8 mouse cellular contexts compared by ENCODE assay signal in genomic region chr7:131362269-131362614, GRCm38 (mm10). TPM values are rescaled to one million over a fixed set of nuclear protein-coding genes. Genes with fewer than 3 reads are reported as not detected.
DNase-seq lines count a peak whose midpoint lies in the region; ATAC-seq and TF ChIP-seq lines count a peak whose summit lies in the region.

No protein-coding gene starts in this region.

- H3K27ac ChIP-seq in cerebellum, adult 2 months (ENCODE audit: insufficient read depth, low read length) = peak overlapping the region; percentile 0; the same call in 1 of the 2 replicates
- H3K27ac ChIP-seq in liver, embryonic 14.5 days = peak overlapping the region; percentile 67

- H3K9ac ChIP-seq in liver, embryonic 14.5 days (replicated peaks) = peak overlapping the region; percentile 91

- TF ChIP-seq CTCF in cerebellum, adult 2 months (IDR thresholded peaks at IDR 0.05; ENCODE audit: borderline replicate concordance, insufficient read depth, low read depth, low read length) = no peak
- no peak for TF ChIP-seq CTCF in liver, embryonic 14.5 days (IDR thresholded peaks at IDR 0.05; ENCODE audit: low read depth)

- no peak for DNase-seq in cerebellum, adult 2 months
- no peak for DNase-seq in cerebellum, adult 9-10 months
- peak; percentile 14 for DNase-seq in urinary bladder, postnatal 10 days (ENCODE audit: low spot score)
- DNase-seq in urinary bladder, postnatal 25 days (ENCODE audit: low spot score) = no peak
- DNase-seq in liver, embryonic 14.5 days (ENCODE audit: low read depth in 3 of 3, low spot score in 3 of 3) = no peak
- DNase-seq in adipocyte (ENCODE audit: low spot score) = no peak
- DNase-seq in adrenal gland, postnatal 25 days = no peak
- DNase-seq in adrenal gland, adult 2 months = no peak

- peak overlapping the region; percentile 80 for H3K4me3 ChIP-seq in cerebellum, adult 2 months (replicated peaks; ENCODE audit: insufficient read depth, low read depth, low read length)
- H3K4me3 ChIP-seq in liver, embryonic 14.5 days (ENCODE audit: insufficient read depth in 1 of 2, low read depth in 2 of 2, low read length in 2 of 2) = peak overlapping the region; percentile 74 to 80

- WGBS in cerebellum, adult 2 months = under 1% methylated on average over 35 of the region's 35 CpGs
- under 1% methylated on average over 35 of the region's 35 CpGs for WGBS in liver, embryonic 14.5 days (ENCODE audit: insufficient replicate concordance)

- no peaks in the 10 kb centered on the region for H3K27me3 ChIP-seq in cerebellum, adult 2 months (ENCODE audit: control insufficient read depth, insufficient read depth, low read length)
- no peaks in the 10 kb centered on the region for H3K27me3 ChIP-seq in liver, embryonic 14.5 days (ENCODE audit: control insufficient read depth, insufficient read depth, low read length)

- no peak for TF ChIP-seq EP300 in liver, embryonic 14.5 days (IDR thresholded peaks at IDR 0.05; ENCODE audit: low read depth)

- no peaks in the 10 kb centered on the region for H3K4me1 ChIP-seq in cerebellum, adult 2 months (ENCODE audit: control insufficient read depth, insufficient read depth, low read length)
- peaks cover 9 to 13% of the 10 kb centered on the region in 2 experiments for H3K4me1 ChIP-seq in liver, embryonic 14.5 days (replicated peaks; ENCODE audit: control insufficient read depth in 2 of 2, insufficient read depth in 2 of 2, low read length in 1 of 2)

- peak overlapping the region; percentile 84 for H3K4me2 ChIP-seq in liver, embryonic 14.5 days (ENCODE audit: low read depth)

- TF ChIP-seq POLR2A in cerebellum, adult 2 months (IDR thresholded peaks at IDR 0.05; ENCODE audit: borderline replicate concordance, insufficient read depth, low read length) = no peak

- no peaks in the 10 kb centered on the region for H3K9me3 ChIP-seq in liver, embryonic 14.5 days (ENCODE audit: control insufficient read depth, low read length)

- ATAC-seq in liver, embryonic 14.5 days (ENCODE audit: insufficient read depth) = peak; percentile 62

- H3K36me3 ChIP-seq in liver, embryonic 14.5 days (replicated peaks; ENCODE audit: control insufficient read depth, insufficient read depth, low read depth) = peaks cover 13% of the 10 kb centered on the region

RNA-seq across cellular contexts. Expression of gene 2310057M21Rik, which starts 0.3 kb away (rescaled TPM):
- polyA plus RNA-seq in cerebellum, adult 2 months (2012; rRNA removed) = 16.3 and 16.7 TPM in 2 replicates
- polyA plus RNA-seq in liver, embryonic 14.5 days (2012; rRNA removed) = 2.8 and 4.6 TPM in 2 replicates
- 7.7 and 9.2 TPM in 2 replicates for polyA plus RNA-seq in liver, embryonic 14.5 days (2014; fragmentation: Nextera tagmentation; extraction: Ambion mirVana)
- 10.3 and 14.3 TPM in 2 replicates for total RNA-seq in adrenal gland, postnatal 25 days (2021)
- total RNA-seq in adrenal gland, adult 2 months (2021) = 10 to 100 TPM; 13.0 to 13.1 TPM
- 6.6 and 8.8 TPM in 2 replicates for polyA plus RNA-seq in adrenal gland, adult 2 months (2012; rRNA removed)

RNA-seq across cellular contexts. Expression of gene Pstk, which starts 8.7 kb away (rescaled TPM):
- 69.4 and 75.7 TPM in 2 replicates for polyA plus RNA-seq in cerebellum, adult 2 months (2012; rRNA removed)
- 14.5 and 15.9 TPM in 2 replicates for polyA plus RNA-seq in liver, embryonic 14.5 days (2012; rRNA removed)
- polyA plus RNA-seq in liver, embryonic 14.5 days (2014; fragmentation: Nextera tagmentation; extraction: Ambion mirVana) = 22.9 and 23.2 TPM in 2 replicates
- total RNA-seq in adrenal gland, postnatal 25 days (2021) = 22.7 and 31.2 TPM in 2 replicates
- 10 to 100 TPM; 21.3 to 26.2 TPM for total RNA-seq in adrenal gland, adult 2 months (2021)
- polyA plus RNA-seq in adrenal gland, adult 2 months (2012; rRNA removed) = 71.2 and 91.3 TPM in 2 replicates

RNA-seq across cellular contexts. Expression of gene Fam24a, which starts 28.6 kb away (rescaled TPM):
- polyA plus RNA-seq in cerebellum, adult 2 months (2012; rRNA removed) = not detected in 2 replicates
- polyA plus RNA-seq in liver, embryonic 14.5 days (2012; rRNA removed) = not detected in 2 replicates
- polyA plus RNA-seq in liver, embryonic 14.5 days (2014; fragmentation: Nextera tagmentation; extraction: Ambion mirVana) = not detected in 2 replicates
- total RNA-seq in adrenal gland, postnatal 25 days (2021) = not detected in 2 replicates
- not detected for total RNA-seq in adrenal gland, adult 2 months (2021)
- not detected in 2 replicates for polyA plus RNA-seq in adrenal gland, adult 2 months (2012; rRNA removed)

RNA-seq across cellular contexts. Expression of gene Fam24b, which starts 32.9 kb away (rescaled TPM):
- 0.60 and 0.70 TPM in 2 replicates for polyA plus RNA-seq in cerebellum, adult 2 months (2012; rRNA removed)
- polyA plus RNA-seq in liver, embryonic 14.5 days (2012; rRNA removed) = 0.37 TPM in 1 of 2 replicates, not detected in the other
- polyA plus RNA-seq in liver, embryonic 14.5 days (2014; fragmentation: Nextera tagmentation; extraction: Ambion mirVana) = not detected in 2 replicates
- not detected in 2 replicates for total RNA-seq in adrenal gland, postnatal 25 days (2021)
- total RNA-seq in adrenal gland, adult 2 months (2021) = not detected
- not detected in 2 replicates for polyA plus RNA-seq in adrenal gland, adult 2 months (2012; rRNA removed)

RNA-seq across cellular contexts. Expression of gene Cuzd1, which starts 40.1 kb away (rescaled TPM):
- polyA plus RNA-seq in cerebellum, adult 2 months (2012; rRNA removed) = 0.05 and 0.19 TPM in 2 replicates
- polyA plus RNA-seq in liver, embryonic 14.5 days (2012; rRNA removed) = 0.03 TPM in 1 of 2 replicates, not detected in the other
- polyA plus RNA-seq in liver, embryonic 14.5 days (2014; fragmentation: Nextera tagmentation; extraction: Ambion mirVana) = not detected in 2 replicates
- total RNA-seq in adrenal gland, postnatal 25 days (2021) = not detected in 2 replicates
- total RNA-seq in adrenal gland, adult 2 months (2021) = not detected
- not detected in 2 replicates for polyA plus RNA-seq in adrenal gland, adult 2 months (2012; rRNA removed)
